Mouse (Mus musculus) heart, adult 2 months (tissue): ENCODE results near the gene Stox2.

Experiments
- CTCF ChIP-seq: fragments of 200-600 bp; IDR thresholded peaks from 2 replicates; pipeline ENCODE4 v1.8.1; 2022; ENCODE audit warnings: antibody characterized with exemption, mild to moderate bottlenecking, moderate library complexity
- POLR2A ChIP-seq: fragments of 200-500 bp; IDR thresholded peaks from 2 replicates; pipeline ENCODE4 v1.6.1; 2011; ENCODE audit warnings: mild to moderate bottlenecking, low read depth, low read length, control low read depth; ENCODE audit not compliant: insufficient read depth

DNA sequence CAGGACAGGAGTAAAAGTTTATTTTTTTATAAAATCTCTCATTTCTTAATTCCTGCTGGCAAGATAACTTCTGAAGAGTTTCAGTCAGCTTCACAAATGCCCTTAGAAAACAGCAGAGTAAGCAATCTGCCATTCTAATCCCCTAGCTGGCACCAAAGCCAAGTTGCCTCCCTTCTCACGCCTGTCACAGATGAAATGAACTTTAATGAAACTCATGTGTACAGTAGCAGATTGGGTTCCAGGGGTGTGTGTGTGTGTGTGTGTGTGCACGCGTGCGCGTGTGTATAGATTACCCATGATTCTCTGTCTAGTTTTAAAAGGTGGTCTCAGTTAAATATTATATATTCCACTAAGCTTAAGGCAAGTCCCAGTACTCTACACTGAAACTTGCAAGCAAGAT lies 62.0 kb downstream of the Stox2 start:
- TF ChIP-seq POLR2A (no peak), CTCF (no peak)
